Mouse (Mus musculus) liver, embryonic 16.5 days (tissue): ENCODE data around the gene Serpind1. TPM values are rescaled to one million over a fixed set of nuclear protein-coding genes. Genes with fewer than 3 reads are reported as not detected.
A peak's percentile ranks its signal among the peaks of the same experiment; 100 is the strongest.

ENCODE experiments used
- ATAC-seq: fragments of 200-750 bp; cut with Nextera tagmentation; 2 replicates; pipeline ENCODE4 v1.8.0; 2017; ENCODE audit warnings: low read depth, mild to moderate bottlenecking, moderate number of reproducible peaks, moderate library complexity
- H3K27ac ChIP-seq: fragments of 300-500 bp; sonication (generic); 2 replicates; pipeline ENCODE4 v1.5.1; 2014; ENCODE audit warnings: mild to moderate bottlenecking, low read length
- H3K27me3 ChIP-seq: fragments of 300-500 bp; sonication (generic); 2 replicates; pipeline ENCODE4 v1.6.1; 2014; ENCODE audit warnings: low read depth, low read length, mixed read lengths; ENCODE audit not compliant: control insufficient read depth, insufficient read depth
- H3K36me3 ChIP-seq: fragments of 300-500 bp; sonication (generic); 2 replicates; pipeline ENCODE4 v1.6.1; 2014; ENCODE audit warnings: mild to moderate bottlenecking; ENCODE audit not compliant: control insufficient read depth, insufficient read depth
- H3K4me1 ChIP-seq: fragments of 300-500 bp; sonication (generic); 2 replicates; pipeline ENCODE4 v1.6.1; 2014; ENCODE audit warnings: low read depth, low read length, mixed read lengths; ENCODE audit not compliant: control insufficient read depth
- H3K4me2 ChIP-seq: fragments of 300-500 bp; sonication (generic); 2 replicates; pipeline ENCODE4 v1.6.1; 2014; ENCODE audit warnings: low read depth, low read length, mixed read lengths
- H3K4me3 ChIP-seq: fragments of 300-500 bp; sonication (generic); 2 replicates; pipeline ENCODE4 v1.5.1; 2014; ENCODE audit warnings: low read depth, mild to moderate bottlenecking, low read length
- H3K9ac ChIP-seq: fragments of 300-500 bp; sonication (generic); 2 replicates; pipeline ENCODE4 v1.6.1; 2014; ENCODE audit warnings: low read depth, low read length
- H3K9me3 ChIP-seq: fragments of 300-500 bp; sonication (generic); replicated peaks from 2 replicates; pipeline ENCODE4 v1.6.1; 2016; ENCODE audit warnings: low read length; ENCODE audit not compliant: control insufficient read depth
- WGBS: fragments of 180-500 bp; shearing (Covaris S2); extraction: QIAGEN DNeasy Blood & Tissue Kit; methylation state at CpG from one replicate; pipeline ENCODE4 v1.1.7; 2014; ENCODE audit not compliant: insufficient replicate concordance; 5-methylcytosine and 5-hydroxymethylcytosine counted together
- polyA plus RNA-seq: library from polyadenylated mRNA; unstranded; fragments of >200 nt; fragmentation: Nextera tagmentation; extraction: Ambion mirVana; gene quantifications from 2 replicates; pipeline ENCODE4 v1.2.1, GENCODE M21; 2015

The Serpind1 gene
- polyA plus RNA-seq, 1 experiment from 2014 or later = 251 TPM

DNA sequence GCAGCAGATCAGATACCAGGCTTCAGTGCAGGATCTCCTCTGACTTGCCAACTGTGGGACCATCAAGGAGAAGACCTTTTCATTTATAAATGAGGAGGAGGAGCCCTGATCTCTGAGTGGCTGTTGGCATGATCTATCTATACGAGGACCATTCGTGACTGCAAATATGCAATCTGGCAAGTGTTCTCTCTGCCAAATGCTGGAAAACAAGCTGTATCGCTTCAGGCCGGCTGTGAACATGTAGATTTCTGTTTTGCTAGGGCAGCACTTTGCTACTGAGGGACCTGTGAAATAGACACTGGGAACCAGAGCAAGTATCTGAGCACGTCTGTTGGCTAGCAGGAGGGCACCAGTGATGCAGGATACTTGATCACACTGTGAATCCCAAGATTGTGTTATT is 18.6 kb upstream of the Serpind1 start:
- Histone ChIP-seq H3K36me3 (no peaks in the 10 kb centered on the region; the same call in none of the 2 replicates), H3K27me3 (no peaks in the 10 kb centered on the region), H3K4me2 (no peak overlapping the region), H3K4me3 (no peak overlapping the region), H3K27ac (no peak overlapping the region), H3K9ac (no peak overlapping the region), H3K4me1 (no peaks in the 10 kb centered on the region), H3K9me3 (no peaks in the 10 kb centered on the region)
- no peak for ATAC-seq
- whole genome bisulfite sequencing = 67% methylated on average over 5 of the region's 5 CpGs

DNA sequence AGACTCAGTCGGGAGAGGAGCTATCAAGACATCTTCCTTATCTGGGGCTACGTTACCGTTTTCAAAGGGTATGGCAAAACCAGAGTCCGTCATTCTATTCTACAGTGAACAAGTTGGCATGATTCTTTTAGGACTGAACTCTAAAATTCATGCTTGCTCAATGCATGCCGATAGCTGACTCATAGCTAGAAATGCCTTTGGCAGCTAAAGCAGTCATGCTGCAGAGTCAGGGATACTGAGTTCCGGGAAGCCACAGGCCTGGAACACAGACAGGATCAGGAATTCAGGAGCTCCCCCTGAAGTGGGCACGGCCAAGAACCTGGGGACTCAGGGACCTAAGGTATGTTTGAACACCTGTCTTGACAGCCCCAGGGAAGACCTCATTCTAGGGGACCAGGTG is 14.6 kb upstream of the Serpind1 start:
- no peaks in the 10 kb centered on the region; the same call in none of the 2 replicates for H3K36me3 ChIP-seq
- no peaks in the 10 kb centered on the region for H3K4me1 ChIP-seq
- no peak overlapping the region for H3K4me3 ChIP-seq
- no peak for ATAC-seq
- WGBS = 75% methylated on average over 7 of the region's 7 CpGs
- no peak overlapping the region for H3K9ac ChIP-seq
- no peaks in the 10 kb centered on the region for H3K27me3 ChIP-seq
- no peaks in the 10 kb centered on the region for H3K9me3 ChIP-seq
- H3K4me2 ChIP-seq = no peak overlapping the region
- no peak overlapping the region for H3K27ac ChIP-seq

DNA sequence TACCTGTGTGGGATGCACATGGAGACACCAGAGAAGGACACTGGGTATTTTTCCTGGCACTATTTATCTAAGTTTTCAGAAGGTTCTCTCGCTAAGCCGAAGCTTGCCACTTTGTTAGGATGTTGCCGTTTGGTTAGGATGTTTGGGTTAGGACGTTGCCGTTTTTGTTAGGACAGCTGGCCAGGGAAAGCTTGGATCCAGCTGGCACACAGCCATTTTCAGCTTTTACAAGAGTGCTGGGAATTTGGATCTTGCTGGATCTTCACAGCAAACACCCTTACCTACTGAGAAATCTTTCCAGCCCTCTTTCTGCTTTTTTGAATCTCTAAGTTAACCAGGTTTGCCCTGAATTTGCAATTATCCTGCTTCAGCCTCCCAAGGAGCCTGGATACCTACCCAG is 9.7 kb upstream of the Serpind1 start:
- no peak overlapping the region for H3K9ac ChIP-seq
- no peaks in the 10 kb centered on the region for H3K4me1 ChIP-seq
- H3K36me3 ChIP-seq = no peaks in the 10 kb centered on the region; the same call in none of the 2 replicates
- H3K4me2 ChIP-seq = no peak overlapping the region
- H3K27ac ChIP-seq = no peak overlapping the region
- no peak for ATAC-seq
- 72% methylated on average over 5 of the region's 5 CpGs for WGBS
- H3K27me3 ChIP-seq = no peaks in the 10 kb centered on the region
- H3K4me3 ChIP-seq = no peak overlapping the region
- H3K9me3 ChIP-seq = no peaks in the 10 kb centered on the region

DNA sequence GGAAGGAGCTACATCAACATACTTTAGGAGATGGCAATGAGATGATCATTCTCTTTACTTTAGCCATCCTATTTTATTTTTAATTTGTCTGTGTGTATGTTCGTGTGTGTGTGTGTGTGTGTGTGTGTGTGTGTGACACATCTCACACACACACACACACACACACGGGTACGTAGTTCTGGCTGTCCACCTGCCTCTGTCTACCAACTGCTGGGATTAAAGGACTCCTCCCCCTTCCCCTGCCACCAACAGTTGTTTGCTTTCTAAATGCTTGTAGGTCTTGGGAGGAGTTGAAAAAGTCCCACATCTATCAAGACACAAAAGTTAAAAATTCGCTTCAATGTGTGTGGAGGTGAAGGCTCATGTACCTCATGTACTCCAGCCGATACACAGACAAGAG is 6.4 kb upstream of the Serpind1 start:
- H3K27me3 ChIP-seq = no peaks in the 10 kb centered on the region
- no peak overlapping the region for H3K27ac ChIP-seq
- H3K9ac ChIP-seq = no peak overlapping the region
- H3K4me1 ChIP-seq = no peaks in the 10 kb centered on the region
- H3K36me3 ChIP-seq = no peaks in the 10 kb centered on the region
- no peak overlapping the region for H3K4me2 ChIP-seq
- H3K9me3 ChIP-seq = no peaks in the 10 kb centered on the region
- no peak overlapping the region for H3K4me3 ChIP-seq
- no peak for ATAC-seq
- 70% methylated on average over 5 of the region's 5 CpGs for WGBS

- no peak for ATAC-seq
- Histone ChIP-seq H3K4me1 (no peaks in the 10 kb centered on the region), H3K27ac (no peak overlapping the region), H3K36me3 (no peaks in the 10 kb centered on the region), H3K4me3 (no peak overlapping the region), H3K4me2 (no peak overlapping the region), H3K9me3 (no peaks in the 10 kb centered on the region), H3K27me3 (no peaks in the 10 kb centered on the region), H3K9ac (no peak overlapping the region)
- WGBS = 71% methylated on average over 2 of the region's 2 CpGs
These were observed 5.1 kb upstream of the Serpind1 start for GRCm38 (mm10) chr16:17326064-17326463.

- Histone ChIP-seq H3K4me1 (no peaks in the 10 kb centered on the region), H3K4me2 (no peak overlapping the region), H3K27ac (peak overlapping the region; percentile 8; the same call in 1 of the 2 replicates), H3K27me3 (no peaks in the 10 kb centered on the region), H3K4me3 (no peak overlapping the region), H3K9me3 (no peaks in the 10 kb centered on the region), H3K36me3 (no peaks in the 10 kb centered on the region), H3K9ac (no peak overlapping the region)
- no peak for ATAC-seq
- 69% methylated on average over 1 of the region's 1 CpGs for WGBS
These were observed 1.2 kb upstream of the Serpind1 start for GRCm38 (mm10) chr16:17329848-17330570.

DNA sequence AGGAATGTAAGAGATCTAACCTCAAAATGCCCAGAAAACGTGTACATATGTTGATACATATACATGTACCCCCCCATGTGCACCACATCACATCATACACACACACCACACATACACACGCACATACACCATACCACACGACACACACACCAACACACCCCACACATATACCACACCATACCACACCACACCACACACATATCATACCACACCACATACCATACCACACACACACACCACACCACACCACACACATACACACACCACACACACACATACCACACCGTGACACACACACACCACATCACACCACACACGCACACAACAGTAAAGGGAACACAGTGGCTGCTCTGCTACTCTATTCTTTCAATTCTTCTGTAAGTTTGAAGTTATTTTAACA is 684 bp downstream of the Serpind1 start:
- H3K9ac ChIP-seq = no peak overlapping the region
- H3K4me3 ChIP-seq = peak overlapping the region; percentile 33
- no peaks in the 10 kb centered on the region for H3K36me3 ChIP-seq
- no peaks in the 10 kb centered on the region for H3K9me3 ChIP-seq
- H3K4me2 ChIP-seq = no peak overlapping the region
- ATAC-seq = peak; percentile 15; the same call in 1 of the 2 replicates
- H3K4me1 ChIP-seq = no peaks in the 10 kb centered on the region
- H3K27ac ChIP-seq = no peak overlapping the region
- no peaks in the 10 kb centered on the region for H3K27me3 ChIP-seq
- WGBS = 63% methylated on average over 5 of the region's 5 CpGs

DNA sequence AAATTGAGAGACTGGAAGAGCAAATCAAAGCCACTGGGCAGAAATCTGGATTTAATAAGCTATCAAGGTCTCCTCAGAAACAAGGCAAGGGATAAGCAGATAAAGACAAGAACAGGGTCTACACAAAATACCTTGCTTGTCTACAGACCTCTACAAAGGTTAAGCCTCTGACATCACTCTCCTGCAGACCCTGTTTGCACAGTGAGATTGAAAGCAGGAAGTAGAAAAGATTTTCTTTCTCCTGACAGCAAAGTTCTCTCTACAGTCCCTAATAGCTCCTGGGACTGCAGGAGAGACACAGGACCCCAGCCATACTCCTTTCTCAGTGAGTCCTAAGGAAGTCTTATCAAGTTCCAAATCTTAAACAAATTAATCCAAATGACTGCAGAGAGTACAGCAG is 3.4 kb downstream of the Serpind1 start:
- no peaks in the 10 kb centered on the region for H3K9me3 ChIP-seq
- no peak overlapping the region for H3K4me3 ChIP-seq
- no peaks in the 10 kb centered on the region for H3K4me1 ChIP-seq
- no peaks in the 10 kb centered on the region for H3K27me3 ChIP-seq
- H3K27ac ChIP-seq = no peak overlapping the region
- H3K9ac ChIP-seq = no peak overlapping the region
- H3K36me3 ChIP-seq = no peaks in the 10 kb centered on the region
- peak overlapping the region; percentile 2; the same call in 1 of the 2 replicates for H3K4me2 ChIP-seq
- ATAC-seq = no peak

DNA sequence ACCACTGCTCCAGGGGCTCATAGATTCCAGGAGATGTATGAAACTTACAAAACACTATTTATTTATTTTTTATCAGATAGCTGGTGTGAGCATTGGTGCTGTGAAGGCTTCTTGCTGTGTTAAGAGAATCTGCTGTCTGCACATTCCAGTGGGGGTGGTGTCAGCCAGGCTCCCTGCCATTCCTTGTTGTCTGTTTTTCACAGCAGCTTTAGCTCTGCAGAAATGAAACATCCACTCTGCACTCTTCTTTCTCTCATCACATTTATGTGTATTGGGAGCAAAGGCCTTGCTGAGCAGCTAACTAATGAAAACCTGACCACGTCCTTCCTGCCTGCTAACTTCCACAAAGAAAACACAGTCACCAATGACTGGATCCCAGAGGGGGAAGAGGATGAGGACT is 4.9 kb downstream of the Serpind1 start:
- 38% methylated on average over 1 of the region's 1 CpGs for WGBS
- H3K9ac ChIP-seq = no peak overlapping the region
- no peaks in the 10 kb centered on the region for H3K36me3 ChIP-seq
- peak overlapping the region; percentile 24; the same call in 1 of the 2 replicates for H3K4me2 ChIP-seq
- no peak overlapping the region for H3K4me3 ChIP-seq
- no peaks in the 10 kb centered on the region for H3K27me3 ChIP-seq
- H3K4me1 ChIP-seq = no peaks in the 10 kb centered on the region; the same call in 1 of the 2 replicates
- H3K9me3 ChIP-seq = no peaks in the 10 kb centered on the region
- no peak for ATAC-seq
- no peak overlapping the region for H3K27ac ChIP-seq
